Mouse (Mus musculus): Measurements from ENCODE around the gene Dtnbp1.

DNA sequence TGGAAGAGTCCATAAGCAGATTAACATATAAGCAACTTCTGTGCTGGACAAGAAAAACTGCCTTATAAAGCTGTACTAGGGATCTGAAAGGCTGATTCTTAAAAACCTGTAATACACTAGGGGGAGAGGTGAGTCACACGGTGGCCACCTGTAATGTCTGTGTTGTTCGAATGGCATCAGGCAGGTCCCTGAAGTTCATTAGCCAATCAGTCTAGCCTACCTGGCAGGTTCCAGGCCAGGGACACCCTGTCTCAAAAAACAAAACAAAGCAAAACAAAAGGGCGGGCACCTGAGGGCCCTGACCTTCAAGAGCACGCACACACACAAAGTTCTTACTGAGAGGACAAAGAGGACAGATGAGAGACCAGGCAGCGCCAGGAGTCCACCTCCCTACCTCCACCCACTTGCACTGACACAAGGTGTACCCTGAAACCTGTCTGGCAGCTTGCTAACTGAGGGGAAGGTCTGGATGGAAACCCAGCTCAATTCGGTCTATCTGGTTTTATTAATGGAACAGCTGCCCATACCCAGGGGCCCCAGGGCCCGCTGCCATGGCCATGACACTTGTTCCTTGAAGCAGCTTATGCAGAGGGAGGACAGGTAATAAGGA is 11.8 kb downstream of the Dtnbp1 start:
- no peak for TF ChIP-seq POLR2A (IDR thresholded peaks at IDR 0.05; ENCODE audit: insufficient read length, low read depth)
- TF ChIP-seq E2F4 (IDR thresholded peaks at IDR 0.05; ENCODE audit: insufficient read depth): no peak
- no peak for TF ChIP-seq MYOD1 (IDR thresholded peaks at IDR 0.05; ENCODE audit: control insufficient read depth in 1 of 3, insufficient read length in 2 of 3, low read depth in 2 of 3)
- no peak for TF ChIP-seq SRF (IDR thresholded peaks at IDR 0.05; ENCODE audit: control insufficient read depth, insufficient read length, low read depth)
- TF ChIP-seq TCF12 (IDR thresholded peaks at IDR 0.05; ENCODE audit: insufficient read depth, poor library complexity, severe bottlenecking): no peak
- TF ChIP-seq POLR2AphosphoS2 (IDR thresholded peaks at IDR 0.05; ENCODE audit: insufficient read length, low read depth): no peak
- no peak for TF ChIP-seq MAX (IDR thresholded peaks at IDR 0.05; ENCODE audit: low read depth)
